12 mouse cellular contexts compared by ENCODE assay signal in genomic region chr2:14851383-14851782, GRCm38 (mm10).
DNase-seq lines count a peak whose midpoint lies in the region; ATAC-seq lines count a peak whose summit lies in the region.
"Had no signal": no experiment of that assay in that cellular context is flagged by ENCODE, and none has a peak within 500 bp of the region (broad histone marks: within the 10 kb centered on the region; RNA-seq: fewer than 3 reads in every experiment).

No protein-coding gene starts in this region.

- 84% methylated on average over 1 of the region's 1 CpGs for WGBS in kidney, embryonic 14.5 days

- H3K4me2 ChIP-seq in kidney, embryonic 14.5 days (replicated peaks; ENCODE audit: low read depth, low read length) = no peak overlapping the region
- H3K4me2 ChIP-seq: limb, embryonic 12.5 days had no signal

- no peak overlapping the region for H3K27ac ChIP-seq in kidney, embryonic 14.5 days (ENCODE audit: low read depth, low read length)
- H3K27ac ChIP-seq: limb, embryonic 12.5 days had no signal

- no peaks in the 10 kb centered on the region for H3K9me3 ChIP-seq in kidney, embryonic 14.5 days (ENCODE audit: control insufficient read depth, low read length)
- H3K9me3 ChIP-seq: limb, embryonic 12.5 days had no signal

- H3K9ac ChIP-seq in kidney, embryonic 14.5 days (ENCODE audit: low read depth, low read length) = no peak overlapping the region
- H3K9ac ChIP-seq: limb, embryonic 12.5 days had no signal

- H3K4me3 ChIP-seq in kidney, embryonic 14.5 days (ENCODE audit: low read length) = no peak overlapping the region
- H3K4me3 ChIP-seq: limb, embryonic 12.5 days; myocyte had no signal

- H3K36me3 ChIP-seq in kidney, embryonic 14.5 days (ENCODE audit: control insufficient read depth, insufficient read depth, low read length) = no peaks in the 10 kb centered on the region
- H3K36me3 ChIP-seq: limb, embryonic 12.5 days had no signal

- no peaks in the 10 kb centered on the region for H3K4me1 ChIP-seq in kidney, embryonic 14.5 days (ENCODE audit: control insufficient read depth, insufficient read depth, low read length)
- H3K4me1 ChIP-seq: limb, embryonic 12.5 days had no signal

- no peaks in the 10 kb centered on the region for H3K27me3 ChIP-seq in kidney, embryonic 14.5 days (ENCODE audit: control insufficient read depth, insufficient read depth, low read length)
- H3K27me3 ChIP-seq: limb, embryonic 12.5 days had no signal

- ATAC-seq in kidney, embryonic 14.5 days (ENCODE audit: low FRiP score, low TSS enrichment) = peak; percentile 39; the same call in 1 of the 2 replicates
- ATAC-seq in hematopoietic stem cell, adult 5-6 weeks (replicated peaks in 1 of 2; ENCODE audit: insufficient read depth in 1 of 2, low FRiP score in 2 of 2, low TSS enrichment in 1 of 2, low read depth in 1 of 2, poor library complexity in 2 of 2, severe bottlenecking in 2 of 2) = peak; percentile 80 to 81
- ATAC-seq in erythroid progenitor cell, adult 5-6 weeks (replicated peaks; ENCODE audit: low FRiP score, poor library complexity, severe bottlenecking) = no peak

- DNase-seq in kidney, adult 11 months = no peak
- peak; percentile 2 for DNase-seq in NIH3T3 (ENCODE audit: low read depth)
- DNase-seq in retina, postnatal 7 days (ENCODE audit: low read depth, low spot score) = peak; percentile 16
- DNase-seq in layer of hippocampus, postnatal 14 days (ENCODE audit: low spot score in 2 of 2) = no peak
- no peak for DNase-seq in gastrocnemius, adult 18-20 months (ENCODE audit: low spot score)
- DNase-seq: adrenal gland, adult 2 months; heart, postnatal 10 days had no signal

Comparison
In these comparisons a context has a peak if more than half of its experiments do, and no peak if none do; other contexts are left out.
1. DNase-seq: peak in NIH3T3 (single experiment) and retina, postnatal 7 days (single experiment); none in kidney, adult 11 months (single experiment), layer of hippocampus, postnatal 14 days (0 of 2) and gastrocnemius, adult 18-20 months (single experiment).